Mouse (Mus musculus) spleen, postnatal 4 days (tissue): Measurements from ENCODE around the gene Selenoo.
A peak's percentile ranks its signal among the peaks of the same experiment; 100 is the strongest.

Experiments
- DNase-seq, 2 experiments: peaks; one replicate each; pipeline ENCODE4 v3.0.0; 2022; ENCODE audit warnings: low spot score in 2 of 2

Gene Selenoo

GRCm38 (mm10) chr15:89075478-89076147, 13.3 kb upstream of the Selenoo start:
- peak; percentile 83 to 91 for DNase-seq

GRCm38 (mm10) chr15:89076156-89076731, 12.6 kb upstream of the Selenoo start:
- peak in 1 of 2 experiments; percentile 77 for DNase-seq

- DNase-seq = peak; percentile 69 to 81
These were observed 10.6 kb upstream of the Selenoo start for GRCm38 (mm10) chr15:89078208-89078836.

- DNase-seq = no peak
These were observed 5.0 kb upstream of the Selenoo start for GRCm38 (mm10) chr15:89083906-89084305.

- DNase-seq = no peak
These were observed 4.1 kb upstream of the Selenoo start for GRCm38 (mm10) chr15:89084826-89085225.

GRCm38 (mm10) chr15:89089248-89090051, 566 bp downstream of the Selenoo start:
- peak; percentile 24 to 73 for DNase-seq

GRCm38 (mm10) chr15:89090662-89091061, 1.8 kb downstream of the Selenoo start:
- no peak for DNase-seq

GRCm38 (mm10) chr15:89092181-89092580, 3.3 kb downstream of the Selenoo start:
- DNase-seq = no peak

- no peak for DNase-seq
These were observed 8.6 kb downstream of the Selenoo start for GRCm38 (mm10) chr15:89097450-89097849.

- no peak for DNase-seq
These were observed 9.7 kb downstream of the Selenoo start for GRCm38 (mm10) chr15:89098616-89099015.

- no peak for DNase-seq
These were observed 11.9 kb downstream of the Selenoo start for GRCm38 (mm10) chr15:89100823-89101222.

GRCm38 (mm10) chr15:89102646-89103045, 13.8 kb downstream of the Selenoo start:
- no peak for DNase-seq

GRCm38 (mm10) chr15:89103921-89104320, 15.0 kb downstream of the Selenoo start:
- no peak for DNase-seq

- DNase-seq = no peak
These were observed 15.5 kb downstream of the Selenoo start for GRCm38 (mm10) chr15:89104425-89104824.

GRCm38 (mm10) chr15:89106073-89106472, 17.2 kb downstream of the Selenoo start:
- DNase-seq = no peak

GRCm38 (mm10) chr15:89106976-89107375, 18.1 kb downstream of the Selenoo start:
- no peak for DNase-seq

GRCm38 (mm10) chr15:89110147-89110546, 21.3 kb downstream of the Selenoo start:
- DNase-seq = no peak

GRCm38 (mm10) chr15:89118007-89118406, 29.1 kb downstream of the Selenoo start:
- no peak for DNase-seq

- DNase-seq = peak; percentile 93 to 96
These were observed 33.9 kb downstream of the Selenoo start, which contains the start of gene Tubgcp6 for GRCm38 (mm10) chr15:89122649-89123366. Gene Tubgcp6 (minus strand): TSS chr15:89123112.

- DNase-seq = peak in 1 of 2 experiments; percentile 38
These were observed 34.7 kb downstream of the Selenoo start for GRCm38 (mm10) chr15:89123595-89123994.

GRCm38 (mm10) chr15:89124312-89124711, 35.4 kb downstream of the Selenoo start:
- no peak for DNase-seq
